Mouse (Mus musculus) erythroid progenitor cell, adult 5-6 weeks (primary cell): ENCODE data around the gene A530084C06Rik. TPM values are rescaled to one million over a fixed set of nuclear protein-coding genes. Genes with fewer than 3 reads are reported as not detected.

Experiments
- ATAC-seq: replicated peaks from 2 replicates; pipeline ENCODE4 v1.8.0; 2016; ENCODE audit warnings: moderate number of reproducible peaks, mild to moderate bottlenecking, moderate TSS enrichment, inconsistent platforms; ENCODE audit not compliant: poor library complexity, low FRiP score, severe bottlenecking
- total RNA-seq, 2 experiments: library from RNA; stranded (forward) in 1 of 2; stranded (reverse) in 1 of 2; fragments of 150-400 nt in 1 of 2; fragments of 186-747, 209-891 nt in 1 of 2; gene quantifications; 2 replicates each; pipeline versions ENCODE4 v1.2.3 to v1.2.4; 2015 to 2017; ENCODE audit warnings: low replicate concordance in 2 of 2

Gene A530084C06Rik
- total RNA-seq, 2 experiments from 2014 or later, result not detected

DNA sequence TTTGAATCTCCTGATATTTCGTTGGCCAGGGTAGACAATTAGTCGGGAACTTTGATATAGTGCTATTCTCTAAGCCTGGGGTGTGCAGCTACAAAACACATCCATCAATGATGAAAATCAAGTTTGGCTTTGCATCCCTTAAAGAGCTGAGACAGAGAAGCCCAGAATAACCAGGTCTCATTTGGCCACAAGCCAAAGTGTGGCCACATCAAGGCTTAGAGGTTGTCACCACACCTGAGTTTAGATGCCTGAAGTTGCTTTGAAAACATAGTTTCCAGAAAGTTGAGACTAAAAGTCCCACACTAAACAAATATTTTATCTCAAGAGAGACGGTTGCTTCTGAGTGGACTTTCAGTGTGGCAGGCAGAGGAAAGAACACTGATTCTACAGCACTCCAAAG is 11.9 kb downstream of the A530084C06Rik start:
- no peak for ATAC-seq

DNA sequence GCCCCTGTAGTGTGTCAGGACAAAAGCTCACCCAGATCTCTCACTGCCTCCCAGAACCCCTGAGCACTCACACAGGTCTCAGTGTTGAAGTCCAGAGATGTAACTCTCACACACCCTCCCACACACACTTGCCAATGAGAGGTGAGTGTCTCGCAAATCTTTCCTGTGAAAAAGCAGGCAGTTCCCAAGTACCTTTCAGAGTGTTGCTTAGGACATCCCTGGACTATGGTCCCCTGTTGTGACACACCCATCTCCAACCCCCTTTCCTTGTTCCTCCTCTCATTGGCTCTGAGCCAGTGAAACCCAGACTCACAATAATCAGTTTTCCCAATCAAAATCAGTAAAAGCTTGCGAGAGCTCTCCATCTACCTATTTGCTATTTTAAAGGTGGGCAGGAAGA is 12.3 kb downstream of the A530084C06Rik start:
- no peak for ATAC-seq

DNA sequence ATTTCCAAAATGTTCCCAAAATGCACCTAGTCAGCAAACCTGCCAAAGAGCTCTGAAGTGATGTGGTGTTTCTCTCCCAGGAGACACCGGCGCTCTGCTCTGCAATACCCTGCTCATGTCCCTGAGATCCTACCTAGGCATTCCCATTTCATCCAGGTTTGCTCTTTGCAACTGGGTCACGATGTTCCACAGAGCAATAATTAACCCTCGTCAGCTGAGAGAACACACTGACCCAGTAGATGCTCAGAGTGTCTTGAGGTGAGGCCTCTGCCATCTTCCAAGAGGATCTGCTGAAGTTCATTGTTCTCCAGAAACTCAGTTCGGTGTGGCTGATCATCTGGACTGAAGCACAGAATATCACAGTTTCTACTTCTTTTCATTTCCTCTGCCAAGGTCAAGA is 16.1 kb downstream of the A530084C06Rik start:
- ATAC-seq, result no peak

DNA sequence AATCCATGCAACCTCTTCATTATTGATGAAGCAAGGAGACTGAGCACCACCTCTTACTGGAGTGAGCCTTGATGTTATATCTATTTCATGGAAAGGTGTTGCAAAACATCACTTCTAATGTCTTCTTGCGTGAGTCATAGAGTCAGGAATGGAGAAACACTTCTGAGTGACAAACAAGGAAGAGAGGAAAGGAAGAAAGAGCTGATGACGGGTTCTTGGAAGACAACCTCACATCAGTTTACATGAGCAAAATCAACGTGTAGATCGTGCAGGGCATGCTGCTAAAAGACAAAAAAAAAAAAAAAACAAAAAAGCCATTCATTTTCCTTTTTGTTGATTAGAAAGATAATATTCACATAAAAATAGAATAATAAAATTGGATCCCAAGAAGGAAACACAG is 24.4 kb downstream of the A530084C06Rik start:
- ATAC-seq, result no peak

DNA sequence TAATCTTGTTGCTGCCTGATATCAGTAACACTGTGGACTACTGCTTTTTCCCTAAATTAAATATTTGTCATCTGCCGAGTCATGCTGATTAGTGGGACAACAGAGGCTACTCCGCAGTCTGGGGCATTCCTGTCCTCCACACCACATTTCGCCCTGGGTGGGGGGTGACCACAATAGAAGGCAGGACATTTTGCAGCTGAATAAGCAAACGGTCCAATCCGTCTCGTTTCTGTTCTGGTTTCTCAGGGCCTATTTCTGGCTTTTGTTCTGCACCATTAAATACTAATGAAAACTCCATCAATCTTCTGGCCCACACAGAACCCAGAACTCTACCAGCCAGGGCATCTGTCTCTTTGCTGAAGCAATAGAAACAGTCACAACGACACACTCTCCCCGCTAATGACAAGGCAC is 27.5 kb downstream of the A530084C06Rik start:
- no peak for ATAC-seq

DNA sequence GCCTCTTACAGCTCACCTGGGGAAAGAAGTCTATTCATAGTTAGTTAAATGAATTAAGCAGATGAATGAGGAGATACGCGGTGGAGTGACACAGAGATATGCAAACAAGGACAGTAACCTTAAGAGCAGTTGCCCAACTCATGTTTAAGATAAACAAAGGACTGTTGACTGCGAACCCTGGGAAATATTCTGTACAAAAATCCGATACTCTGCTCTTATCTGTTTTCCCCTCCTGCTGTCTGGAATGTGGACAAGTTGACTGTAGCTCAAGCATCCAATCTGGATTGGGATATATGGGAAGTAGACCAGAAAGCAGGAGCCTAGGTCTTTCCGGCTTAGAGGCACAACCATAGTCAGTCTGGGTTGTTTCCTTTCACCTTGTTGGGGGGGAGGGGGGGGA is 27.9 kb downstream of the A530084C06Rik start:
- no peak for ATAC-seq

DNA sequence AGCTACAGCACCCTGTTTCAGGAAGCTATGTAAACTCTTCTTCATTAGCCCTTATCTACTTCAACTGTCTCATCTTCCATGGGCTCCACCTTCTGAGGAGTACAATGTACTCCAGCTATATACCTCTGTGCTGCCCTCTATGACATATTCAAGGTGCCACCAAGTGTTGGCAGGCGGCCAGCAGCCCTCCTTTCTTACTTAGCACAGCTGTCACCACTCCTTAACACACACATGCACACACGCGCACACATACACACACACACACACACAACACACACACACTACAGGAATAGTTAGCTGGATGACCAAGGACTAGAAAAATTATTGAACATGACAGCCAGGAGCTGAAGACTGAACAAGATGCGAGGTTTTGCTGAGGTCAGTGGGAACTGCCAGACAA is 34.2 kb downstream of the A530084C06Rik start:
- ATAC-seq, result no peak

DNA sequence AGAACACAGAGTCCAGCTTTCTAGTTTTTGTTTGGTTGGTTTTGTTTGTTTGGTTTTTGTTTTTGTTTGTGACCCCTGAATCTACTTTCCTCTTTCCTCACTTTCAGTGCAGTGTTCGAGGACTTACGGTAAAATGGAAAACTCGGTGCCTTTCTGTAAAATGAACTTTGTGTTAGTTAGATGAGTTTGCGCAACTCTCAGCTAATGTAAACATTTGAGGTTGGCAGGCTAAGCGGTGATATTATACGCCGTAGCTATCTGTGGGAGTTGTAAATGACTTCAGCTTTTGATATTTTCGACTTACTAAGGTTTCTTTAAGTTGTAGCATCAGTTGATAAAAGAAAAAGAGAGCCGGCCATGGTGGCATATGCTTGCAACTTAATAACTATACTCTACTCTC is 40.2 kb downstream of the A530084C06Rik start:
- ATAC-seq, result no peak

DNA sequence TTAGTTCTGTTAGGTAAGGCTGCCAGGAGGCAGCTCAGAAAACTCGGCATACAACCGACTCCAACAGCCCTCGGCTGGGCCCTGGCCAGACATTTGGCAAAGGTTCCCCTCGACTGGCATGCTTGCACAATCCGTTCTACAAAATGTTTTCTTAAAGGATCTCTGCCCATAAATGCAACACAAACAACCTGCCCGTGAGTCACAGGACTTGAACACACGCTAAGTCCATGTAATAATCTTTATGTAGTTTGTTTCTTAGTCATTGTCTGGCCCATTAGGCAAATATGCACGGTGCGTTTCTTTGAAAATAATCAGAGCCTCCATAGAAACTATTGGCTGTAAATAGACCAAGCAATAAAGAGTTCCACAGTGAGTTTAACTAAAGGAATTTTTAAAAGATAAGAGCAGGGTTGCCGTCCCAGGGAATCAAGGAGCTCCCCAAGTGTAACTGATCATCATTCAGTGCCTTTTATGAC is 40.7 kb downstream of the A530084C06Rik start:
- ATAC-seq, result no peak

DNA sequence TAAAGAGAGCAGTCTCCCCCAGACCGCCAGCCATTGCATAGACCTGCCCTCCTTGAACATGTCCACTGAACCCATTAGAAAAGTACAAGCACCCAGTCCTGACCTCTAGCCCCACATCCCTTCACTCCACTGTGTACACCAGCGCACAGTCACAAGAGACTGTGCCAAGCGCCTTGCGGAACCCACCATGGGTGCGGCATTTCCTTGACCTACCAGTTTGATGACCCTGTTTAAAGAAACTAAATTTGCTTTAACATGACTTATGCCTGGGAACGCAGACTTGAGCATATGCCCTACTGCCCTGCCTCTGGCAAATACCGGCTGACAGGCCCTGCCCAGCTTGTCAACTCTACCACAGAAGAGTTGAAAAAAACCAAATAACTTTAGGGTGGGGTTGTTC is 43.9 kb downstream of the A530084C06Rik start:
- ATAC-seq, result no peak

DNA sequence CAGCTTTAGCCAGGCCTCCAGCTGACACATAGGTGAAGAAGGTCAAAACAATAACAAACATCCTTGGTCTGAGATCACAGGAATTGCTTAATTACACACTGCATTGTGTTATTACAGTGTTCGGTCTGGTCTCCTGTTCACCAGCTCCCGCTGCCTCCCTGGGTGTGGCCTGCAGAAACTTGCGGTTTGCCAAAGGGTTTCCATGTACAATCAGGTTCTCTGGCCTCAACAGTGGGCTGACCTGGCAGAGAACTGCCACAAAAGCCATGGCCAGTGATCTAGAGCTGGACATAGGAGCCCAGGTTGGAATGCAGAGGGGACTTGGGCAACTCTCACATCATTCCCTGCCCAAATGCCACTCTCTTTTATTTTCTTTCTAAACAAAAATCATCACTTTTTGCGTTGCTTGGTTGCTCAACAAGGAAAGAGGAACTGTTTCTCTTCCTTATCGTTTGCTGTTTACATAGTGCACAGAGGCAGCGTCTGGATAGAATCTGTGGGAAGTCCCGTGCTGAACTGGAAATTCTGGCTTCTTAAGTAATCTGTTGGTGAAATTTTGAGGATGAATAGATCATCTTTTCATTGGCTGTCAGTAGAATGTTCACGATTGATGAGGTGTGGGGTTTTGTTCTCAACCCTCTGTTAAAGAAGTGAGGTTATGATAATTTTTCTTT is 52.5 kb downstream of the A530084C06Rik start:
- ATAC-seq, result no peak

Other genes starting within 250 kb of the A530084C06Rik start
- not detected in 2 replicates for gene Foxq1, start 3.2 kb downstream of the A530084C06Rik start, total RNA-seq (2015; ENCODE audit: low replicate concordance)
- not detected in 2 replicates for gene Foxq1, start 3.2 kb downstream of the A530084C06Rik start, total RNA-seq (2017; ENCODE audit: low replicate concordance)
- not detected in 2 replicates for gene Foxf2, start 66.5 kb upstream of the A530084C06Rik start, total RNA-seq (2015; ENCODE audit: low replicate concordance)
- gene Foxf2, start 66.5 kb upstream of the A530084C06Rik start, total RNA-seq (2017; ENCODE audit: low replicate concordance), result not detected in 2 replicates
- not detected in 2 replicates for gene Foxc1, start 247.3 kb upstream of the A530084C06Rik start, total RNA-seq (2015; ENCODE audit: low replicate concordance)
- not detected in 2 replicates for gene Foxc1, start 247.3 kb upstream of the A530084C06Rik start, total RNA-seq (2017; ENCODE audit: low replicate concordance)